Mouse (Mus musculus): ENCODE data around the gene Olfr1317. TPM values are rescaled to one million over a fixed set of nuclear protein-coding genes. Genes with fewer than 3 reads are reported as not detected.

Olfr1317 gene
- not detected for polyA plus RNA-seq (2014; fragmentation: Illumina TruSeq; extraction: RNeasy Lipid Tissue Mini Kit (QIAGEN cat#74804); ENCODE audit: low read depth, low replicate concordance)

DNA sequence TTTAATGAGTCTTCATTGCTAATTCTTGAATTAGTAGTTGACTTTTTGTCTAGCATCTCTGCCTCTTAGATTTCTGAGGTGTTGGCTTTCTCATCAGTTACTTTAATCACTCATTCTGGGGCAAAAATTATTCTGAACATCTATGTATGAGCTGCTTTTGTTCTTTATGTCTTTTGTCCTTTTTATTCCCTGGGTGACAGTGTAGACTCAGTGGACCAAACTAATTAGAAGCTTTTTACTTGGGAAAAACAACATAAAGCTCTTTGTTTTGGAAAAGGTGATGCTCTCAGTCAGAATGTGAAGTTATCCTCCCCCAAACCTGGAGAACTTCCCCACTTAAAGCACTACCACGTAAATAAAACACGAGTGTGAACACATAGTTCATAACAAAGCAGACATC is at the start of gene Olfr1317:
Gene Olfr1317 (plus strand): TSS at position 301 of the 400 bp plus-strand sequence.

GRCm38 (mm10) chr2:112096681-112097080 is 43.4 kb upstream of the Olfr1317 start, which contains the start of gene Olfr1314:
Gene Olfr1314 (minus strand): TSS chr2:112096781.

DNA sequence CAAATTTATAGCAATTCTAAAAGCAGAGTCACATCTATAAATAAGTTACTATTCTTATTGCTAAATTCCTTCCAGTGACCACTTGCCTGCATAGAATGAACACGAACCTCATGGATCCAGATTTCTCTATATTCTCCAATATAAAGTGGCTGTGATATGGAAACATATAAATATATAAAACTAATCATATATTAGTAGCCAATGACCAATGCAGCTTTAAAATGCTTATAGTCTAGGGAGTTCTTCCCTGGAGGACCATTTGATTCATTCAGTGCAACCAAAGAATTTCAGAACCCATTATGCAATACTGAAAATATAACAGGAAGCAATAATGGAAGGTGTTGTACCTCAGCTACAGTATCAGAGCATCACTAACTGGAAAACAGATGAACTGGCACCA is 24.8 kb upstream of the Olfr1317 start, which contains the start of gene Olfr1315-ps1:
Gene Olfr1315-ps1 (minus strand): TSS at position 101 of the 400 bp plus-strand sequence.

DNA sequence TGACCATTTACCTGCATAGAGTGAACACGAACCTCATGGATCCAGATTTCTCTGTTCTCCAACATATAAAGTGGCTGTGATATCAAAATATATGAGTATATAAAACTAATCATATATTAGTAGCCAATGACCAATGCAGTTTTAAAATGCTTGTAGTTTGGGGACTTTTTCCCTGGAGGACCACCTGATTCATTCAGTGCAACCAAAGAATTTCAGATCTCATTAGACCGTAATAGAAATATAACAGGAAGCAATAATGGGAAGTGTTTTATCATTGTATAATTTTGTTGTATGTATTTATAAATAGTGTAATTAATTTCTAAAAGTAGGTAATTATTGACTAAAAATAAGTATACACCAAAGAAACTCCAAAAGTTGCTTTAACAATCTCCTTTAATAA is 5.3 kb upstream of the Olfr1317 start, which contains the start of gene Olfr1316:
Gene Olfr1316 (minus strand): TSS at position 101 of the 400 bp plus-strand sequence.

DNA sequence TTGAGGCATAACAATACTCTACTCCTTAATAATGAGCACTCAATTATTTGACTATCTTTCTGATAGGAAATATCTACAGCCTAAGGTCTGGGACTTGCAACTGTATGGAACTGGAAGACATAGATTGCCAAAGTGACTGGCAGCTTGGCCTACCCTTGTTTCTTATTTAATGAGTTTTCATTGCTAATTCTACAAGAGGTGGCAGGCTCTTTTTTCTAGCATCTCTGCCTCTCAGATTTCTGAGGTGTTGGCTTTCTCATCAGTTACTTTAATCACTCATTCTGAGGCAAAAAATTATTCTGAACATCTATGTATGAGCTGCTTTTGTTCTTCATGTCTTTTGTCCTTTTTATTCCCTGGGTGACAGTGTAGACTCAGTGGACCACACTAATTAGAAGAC is 13.8 kb downstream of the Olfr1317 start, which contains the start of gene Olfr1318:
Gene Olfr1318 (plus strand): TSS at position 301 of the 400 bp plus-strand sequence.

Other genes starting within 250 kb of the Olfr1317 start
- not detected for gene Olfr1306, start 224.1 kb upstream of the Olfr1317 start, polyA plus RNA-seq (2014; fragmentation: Illumina TruSeq; extraction: RNeasy Lipid Tissue Mini Kit (QIAGEN cat#74804); ENCODE audit: low read depth, low replicate concordance)
- gene Olfr1307, start 190.9 kb upstream of the Olfr1317 start, polyA plus RNA-seq (2014; fragmentation: Illumina TruSeq; extraction: RNeasy Lipid Tissue Mini Kit (QIAGEN cat#74804); ENCODE audit: low read depth, low replicate concordance): not detected
- gene Olfr1308, start 175.4 kb upstream of the Olfr1317 start, polyA plus RNA-seq (2014; fragmentation: Illumina TruSeq; extraction: RNeasy Lipid Tissue Mini Kit (QIAGEN cat#74804); ENCODE audit: low read depth, low replicate concordance): not detected
- not detected for gene Olfr1309, start 150.0 kb upstream of the Olfr1317 start, polyA plus RNA-seq (2014; fragmentation: Illumina TruSeq; extraction: RNeasy Lipid Tissue Mini Kit (QIAGEN cat#74804); ENCODE audit: low read depth, low replicate concordance)
- gene Olfr1310, start 127.6 kb upstream of the Olfr1317 start, polyA plus RNA-seq (2014; fragmentation: Illumina TruSeq; extraction: RNeasy Lipid Tissue Mini Kit (QIAGEN cat#74804); ENCODE audit: low read depth, low replicate concordance): not detected
- gene Olfr1311, start 115.9 kb upstream of the Olfr1317 start, polyA plus RNA-seq (2014; fragmentation: Illumina TruSeq; extraction: RNeasy Lipid Tissue Mini Kit (QIAGEN cat#74804); ENCODE audit: low read depth, low replicate concordance): not detected
- not detected for gene Olfr1312, start 90.1 kb upstream of the Olfr1317 start, polyA plus RNA-seq (2014; fragmentation: Illumina TruSeq; extraction: RNeasy Lipid Tissue Mini Kit (QIAGEN cat#74804); ENCODE audit: low read depth, low replicate concordance)
- not detected for gene Olfr1313, start 62.5 kb upstream of the Olfr1317 start, polyA plus RNA-seq (2014; fragmentation: Illumina TruSeq; extraction: RNeasy Lipid Tissue Mini Kit (QIAGEN cat#74804); ENCODE audit: low read depth, low replicate concordance)
- not detected for gene Olfr1314, start 43.5 kb upstream of the Olfr1317 start, polyA plus RNA-seq (2014; fragmentation: Illumina TruSeq; extraction: RNeasy Lipid Tissue Mini Kit (QIAGEN cat#74804); ENCODE audit: low read depth, low replicate concordance)
- not detected for gene Olfr1315-ps1, start 24.9 kb upstream of the Olfr1317 start, polyA plus RNA-seq (2014; fragmentation: Illumina TruSeq; extraction: RNeasy Lipid Tissue Mini Kit (QIAGEN cat#74804); ENCODE audit: low read depth, low replicate concordance)
- not detected for gene Olfr1316, start 5.4 kb upstream of the Olfr1317 start, polyA plus RNA-seq (2014; fragmentation: Illumina TruSeq; extraction: RNeasy Lipid Tissue Mini Kit (QIAGEN cat#74804); ENCODE audit: low read depth, low replicate concordance)
- not detected for gene Olfr1318, start 13.9 kb downstream of the Olfr1317 start, polyA plus RNA-seq (2014; fragmentation: Illumina TruSeq; extraction: RNeasy Lipid Tissue Mini Kit (QIAGEN cat#74804); ENCODE audit: low read depth, low replicate concordance)
- gene Lpcat4, start 99.1 kb downstream of the Olfr1317 start, polyA plus RNA-seq (2014; fragmentation: Illumina TruSeq; extraction: RNeasy Lipid Tissue Mini Kit (QIAGEN cat#74804); ENCODE audit: low read depth, low replicate concordance): 7.1 TPM
- gene Nutm1, start 119.0 kb downstream of the Olfr1317 start, polyA plus RNA-seq (2014; fragmentation: Illumina TruSeq; extraction: RNeasy Lipid Tissue Mini Kit (QIAGEN cat#74804); ENCODE audit: low read depth, low replicate concordance): 0.45 TPM
- 83.2 TPM for gene Nop10, start 121.6 kb downstream of the Olfr1317 start, polyA plus RNA-seq (2014; fragmentation: Illumina TruSeq; extraction: RNeasy Lipid Tissue Mini Kit (QIAGEN cat#74804); ENCODE audit: low read depth, low replicate concordance)
- gene Slc12a6, start 125.5 kb downstream of the Olfr1317 start, polyA plus RNA-seq (2014; fragmentation: Illumina TruSeq; extraction: RNeasy Lipid Tissue Mini Kit (QIAGEN cat#74804); ENCODE audit: low read depth, low replicate concordance): 23.8 TPM
- gene Gm21985, start 126.0 kb downstream of the Olfr1317 start, polyA plus RNA-seq (2014; fragmentation: Illumina TruSeq; extraction: RNeasy Lipid Tissue Mini Kit (QIAGEN cat#74804); ENCODE audit: low read depth, low replicate concordance): not detected
- 105 TPM for gene Emc4, start 227.7 kb downstream of the Olfr1317 start, polyA plus RNA-seq (2014; fragmentation: Illumina TruSeq; extraction: RNeasy Lipid Tissue Mini Kit (QIAGEN cat#74804); ENCODE audit: low read depth, low replicate concordance)
- gene Katnbl1, start 238.9 kb downstream of the Olfr1317 start, polyA plus RNA-seq (2014; fragmentation: Illumina TruSeq; extraction: RNeasy Lipid Tissue Mini Kit (QIAGEN cat#74804); ENCODE audit: low read depth, low replicate concordance): 16.6 TPM